Mouse (Mus musculus) lung, embryonic 16.5 days (tissue): ENCODE measurements around the gene Tbx1. TPM values are rescaled to one million over a fixed set of nuclear protein-coding genes. Genes with fewer than 3 reads are reported as not detected.
A peak's percentile ranks its signal among the peaks of the same experiment; 100 is the strongest.

Experiments
- ATAC-seq: fragments of 200-750 bp; cut with Nextera tagmentation; 2 replicates; pipeline ENCODE4 v1.8.0; 2017; ENCODE audit warnings: low read depth, mild to moderate bottlenecking, moderate library complexity
- H3K27ac ChIP-seq: fragments of 300-500 bp; sonication (generic); 2 replicates; pipeline ENCODE4 v1.5.1; 2014; ENCODE audit warnings: mild to moderate bottlenecking, control low read depth, low read length
- H3K27me3 ChIP-seq: fragments of 300-500 bp; sonication (generic); 2 replicates; pipeline ENCODE4 v1.6.1; 2014; ENCODE audit warnings: low read depth, low read length, mixed read lengths; ENCODE audit not compliant: control insufficient read depth, insufficient read depth
- H3K36me3 ChIP-seq: fragments of 300-500 bp; sonication (generic); 2 replicates; pipeline ENCODE4 v1.6.1; 2014; ENCODE audit warnings: low read length; ENCODE audit not compliant: control insufficient read depth, insufficient read depth
- H3K4me1 ChIP-seq: fragments of 300-500 bp; sonication (generic); replicated peaks from 2 replicates; pipeline ENCODE4 v1.6.1; 2014; ENCODE audit warnings: low read length, mixed read lengths; ENCODE audit not compliant: control insufficient read depth, insufficient read depth
- H3K4me2 ChIP-seq: fragments of 300-500 bp; sonication (generic); 2 replicates; pipeline ENCODE4 v1.6.1; 2014; ENCODE audit warnings: low read depth, low read length, control low read depth
- H3K4me3 ChIP-seq: fragments of 300-500 bp; sonication (generic); 2 replicates; pipeline ENCODE4 v1.5.1; 2014; ENCODE audit warnings: mild to moderate bottlenecking, low read length, control low read depth
- H3K9ac ChIP-seq: fragments of 300-500 bp; sonication (generic); 2 replicates; pipeline ENCODE4 v1.6.1; 2014; ENCODE audit warnings: low read length, control low read depth
- H3K9me3 ChIP-seq: fragments of 300-500 bp; sonication (generic); 2 replicates; pipeline ENCODE4 v1.6.1; 2016; ENCODE audit warnings: low read length; ENCODE audit not compliant: control insufficient read depth
- WGBS: fragments of 180-500 bp; shearing (Covaris S2); extraction: QIAGEN DNeasy Blood & Tissue Kit; methylation state at CpG from one replicate; pipeline ENCODE4 v1.1.7; 2014; 5-methylcytosine and 5-hydroxymethylcytosine counted together
- polyA plus RNA-seq: library from polyadenylated mRNA; unstranded; fragments of >200 nt; fragmentation: Nextera tagmentation; extraction: Ambion mirVana; gene quantifications from 2 replicates; pipeline ENCODE4 v1.2.1, GENCODE M21; 2015

Gene Tbx1
- polyA plus RNA-seq = 5.5 and 6.2 TPM in 2 replicates

DNA sequence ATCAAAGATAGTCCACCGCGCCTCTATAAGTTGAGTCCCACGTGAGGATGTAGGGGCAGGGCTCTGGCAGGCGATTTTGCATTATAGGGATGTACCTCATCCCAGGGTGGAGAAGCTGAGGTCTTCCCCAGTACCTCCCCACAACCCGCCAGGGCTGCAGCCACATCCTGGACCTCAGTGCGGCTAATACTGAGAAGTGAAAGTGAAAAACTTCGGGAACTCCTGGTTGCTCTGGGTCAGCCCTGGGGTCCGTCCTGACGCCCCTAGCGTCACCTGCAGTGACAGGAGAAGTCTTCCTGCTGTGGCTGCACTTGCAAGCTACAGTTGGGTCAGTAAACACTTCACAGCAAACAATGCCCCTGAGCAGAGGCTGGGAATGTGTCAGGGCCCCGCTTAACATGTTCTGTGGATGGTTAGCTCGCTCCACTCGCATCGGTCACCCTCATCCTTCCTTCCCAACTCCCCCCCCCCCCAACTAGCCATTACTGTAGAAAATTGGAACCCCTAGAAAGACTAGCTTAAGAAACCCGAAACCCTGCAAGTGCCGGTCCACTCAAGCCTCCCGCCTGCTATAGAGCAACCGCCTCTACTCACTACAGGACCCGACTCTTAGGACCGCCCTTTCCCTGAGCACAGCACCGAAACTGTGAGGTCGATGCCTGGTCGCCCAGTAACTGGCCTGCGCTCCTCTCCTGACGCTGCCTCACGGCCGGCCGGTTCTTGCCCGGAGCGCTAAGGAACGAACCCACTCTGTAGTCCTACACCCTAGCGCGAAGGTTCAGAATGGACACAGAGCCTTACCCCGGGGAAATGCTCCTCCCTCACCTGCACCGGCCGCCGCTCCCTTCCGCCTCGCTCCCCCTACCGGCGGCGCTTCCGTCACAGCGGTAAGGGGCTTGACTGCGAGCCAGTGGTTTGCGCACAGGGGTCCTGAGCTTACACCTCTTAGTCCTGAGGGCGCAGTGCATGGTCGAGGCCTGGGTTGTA, at the start of gene Tbx1:
Gene Tbx1, minus strand, starts transcription at position 868 of the 987 bp plus-strand sequence.
- WGBS = 3% methylated on average over 48 of the region's 48 CpGs
- peak within 1 kb of the TSS; percentile 67 for H3K4me2 ChIP-seq
- peaks cover 27% of the 10 kb centered on the region for H3K4me1 ChIP-seq
- no peaks in the 10 kb centered on the region for H3K9me3 ChIP-seq
- H3K36me3 ChIP-seq = no peaks in the 10 kb centered on the region
- 0 out of 2 replicates have a peak, but pooled peaks have one; percentile 18 for ATAC-seq
- H3K27ac ChIP-seq = peak within 1 kb of the TSS; percentile 49
- H3K4me3 ChIP-seq = peak within 1 kb of the TSS; percentile 51
- peak within 1 kb of the TSS; percentile 58 for H3K9ac ChIP-seq
- peaks cover 67% of the 10 kb centered on the region for H3K27me3 ChIP-seq

DNA sequence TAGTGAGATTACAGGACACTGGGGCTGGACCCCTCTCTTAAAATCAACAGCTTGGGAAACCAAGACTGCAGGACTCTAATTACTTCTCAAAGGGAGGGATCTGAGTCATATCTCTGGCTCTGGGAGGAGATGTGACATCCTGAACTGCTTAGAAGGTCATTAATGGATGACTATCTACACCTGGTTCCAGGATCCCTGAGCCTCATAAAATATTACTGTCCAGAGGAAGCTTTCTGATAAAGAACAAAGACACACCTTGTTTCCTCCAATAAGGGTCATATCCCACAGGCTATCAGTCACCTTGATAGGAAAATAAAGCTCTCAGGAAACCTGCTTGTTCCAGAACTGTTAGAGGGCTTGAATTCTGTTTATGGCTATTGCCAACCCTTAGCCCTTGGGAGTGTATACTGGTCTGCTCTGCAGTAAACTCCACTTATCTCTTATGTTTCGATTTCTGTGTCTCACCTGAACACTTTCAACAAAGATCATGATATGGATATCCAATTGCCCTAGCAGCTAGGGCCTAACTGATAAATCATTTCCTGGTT, 49.0 kb upstream of the Tbx1 start:
- H3K36me3 ChIP-seq = no peaks in the 10 kb centered on the region
- H3K27me3 ChIP-seq = no peaks in the 10 kb centered on the region; the same call in 1 of the 2 replicates
- no peak overlapping the region for H3K4me2 ChIP-seq
- WGBS = 58% methylated on average over 1 of the region's 1 CpGs
- H3K4me3 ChIP-seq = no peak overlapping the region
- H3K9ac ChIP-seq = no peak overlapping the region
- no peak for ATAC-seq
- H3K27ac ChIP-seq = no peak overlapping the region
- H3K4me1 ChIP-seq = no peaks in the 10 kb centered on the region
- H3K9me3 ChIP-seq = no peaks in the 10 kb centered on the region

DNA sequence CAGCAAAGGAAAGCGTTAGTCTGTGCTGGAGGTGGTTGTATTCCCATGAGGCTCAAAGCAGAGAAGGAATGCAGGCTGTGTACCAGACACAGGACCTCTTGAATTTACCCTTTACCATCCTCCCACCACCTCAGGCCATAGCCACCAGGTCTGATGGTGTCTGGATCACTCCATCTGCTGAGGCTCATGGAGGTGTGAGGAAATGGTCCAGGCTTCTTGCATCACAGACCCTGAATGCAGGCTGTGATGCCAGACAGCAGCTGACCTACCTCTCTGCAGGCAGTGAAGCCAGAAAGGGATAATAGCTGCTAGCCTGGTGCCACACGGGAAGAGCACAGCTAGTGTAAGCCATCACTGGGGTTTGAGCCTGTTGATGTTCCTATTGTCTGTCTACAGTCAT, 47.9 kb upstream of the Tbx1 start:
- Histone ChIP-seq H3K36me3 (no peaks in the 10 kb centered on the region), H3K27ac (no peak overlapping the region), H3K4me3 (no peak overlapping the region), H3K9ac (no peak overlapping the region), H3K4me1 (no peaks in the 10 kb centered on the region), H3K4me2 (no peak overlapping the region), H3K9me3 (no peaks in the 10 kb centered on the region), H3K27me3 (no peaks in the 10 kb centered on the region; the same call in 1 of the 2 replicates)
- ATAC-seq = no peak
- WGBS = 51% methylated on average over 2 of the region's 2 CpGs

DNA sequence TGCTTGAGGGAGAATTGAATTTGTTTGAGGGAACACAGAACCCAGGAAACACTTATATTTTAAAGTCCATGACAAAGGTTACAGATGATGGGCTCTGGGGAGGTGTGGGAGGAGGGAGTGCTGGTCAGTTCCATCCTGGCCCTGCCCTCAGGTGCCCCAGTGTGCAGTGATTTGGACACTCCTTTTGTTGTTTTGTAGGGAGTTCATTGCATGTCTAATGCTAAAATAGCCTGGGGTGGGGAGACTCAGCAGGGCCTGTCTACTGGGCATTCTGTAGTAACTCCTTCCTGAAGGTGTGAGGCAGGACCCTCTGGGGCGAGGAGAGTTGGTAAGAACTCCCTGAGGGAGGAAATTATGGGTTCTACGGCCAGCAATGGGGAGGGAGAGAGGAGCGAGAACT, 46.3 kb upstream of the Tbx1 start:
- WGBS = 56% methylated on average over 3 of the region's 3 CpGs
- Histone ChIP-seq H3K36me3 (no peaks in the 10 kb centered on the region), H3K4me3 (no peak overlapping the region), H3K9me3 (no peaks in the 10 kb centered on the region), H3K27me3 (no peaks in the 10 kb centered on the region; the same call in 1 of the 2 replicates), H3K27ac (no peak overlapping the region), H3K9ac (no peak overlapping the region), H3K4me1 (no peaks in the 10 kb centered on the region), H3K4me2 (no peak overlapping the region)
- no peak for ATAC-seq

DNA sequence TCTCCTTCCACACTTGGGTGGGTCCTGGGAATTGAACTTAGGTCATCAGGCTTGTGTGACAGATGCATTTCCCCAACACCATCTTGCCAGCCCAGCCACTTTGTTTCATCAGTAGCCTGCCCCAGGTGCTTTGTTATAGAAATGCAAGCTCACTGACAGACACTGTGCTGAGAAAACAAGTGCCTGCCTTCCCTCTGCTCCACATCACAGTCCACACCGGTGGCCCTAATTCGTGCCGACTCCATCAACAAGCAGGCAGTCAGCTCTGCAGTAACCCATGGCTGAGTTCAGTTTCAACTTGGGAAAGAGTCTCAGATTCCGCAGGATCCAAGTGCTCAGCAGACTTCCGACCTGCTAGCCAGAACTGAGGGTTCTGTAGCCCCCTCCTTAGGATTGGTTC, 45.9 kb upstream of the Tbx1 start:
- WGBS = 71% methylated on average over 5 of the region's 5 CpGs
- ATAC-seq = no peak
- Histone ChIP-seq H3K27me3 (no peaks in the 10 kb centered on the region; the same call in 1 of the 2 replicates), H3K9ac (no peak overlapping the region), H3K4me3 (no peak overlapping the region), H3K27ac (no peak overlapping the region), H3K4me1 (no peaks in the 10 kb centered on the region), H3K9me3 (no peaks in the 10 kb centered on the region), H3K4me2 (no peak overlapping the region), H3K36me3 (no peaks in the 10 kb centered on the region)

DNA sequence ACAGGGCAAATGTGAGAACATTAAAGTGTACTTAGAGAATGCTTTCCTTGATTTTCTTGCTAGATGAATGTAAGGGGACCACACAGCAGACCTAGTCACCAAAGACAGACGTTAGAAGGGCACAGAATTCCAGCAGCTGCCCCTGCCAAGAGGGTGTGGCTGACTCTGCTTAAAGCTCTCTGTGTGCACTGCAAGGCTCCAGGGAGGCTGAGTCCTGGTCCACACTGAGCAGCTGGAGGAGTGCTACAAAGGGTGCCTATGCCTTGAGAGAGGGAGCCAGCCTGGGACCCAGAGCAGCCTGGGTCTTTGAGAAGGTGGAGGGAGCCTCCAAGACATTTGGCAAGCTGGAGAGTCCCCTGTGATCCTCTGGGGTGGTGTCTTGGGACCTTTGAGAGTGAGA, 42.9 kb upstream of the Tbx1 start:
- Histone ChIP-seq H3K4me2 (no peak overlapping the region), H3K27ac (no peak overlapping the region), H3K36me3 (no peaks in the 10 kb centered on the region), H3K27me3 (no peaks in the 10 kb centered on the region; the same call in 1 of the 2 replicates), H3K9me3 (no peaks in the 10 kb centered on the region), H3K4me3 (no peak overlapping the region), H3K4me1 (peaks cover 6% of the 10 kb centered on the region), H3K9ac (no peak overlapping the region)
- no peak for ATAC-seq
- WGBS = 15% methylated on average over 1 of the region's 1 CpGs

DNA sequence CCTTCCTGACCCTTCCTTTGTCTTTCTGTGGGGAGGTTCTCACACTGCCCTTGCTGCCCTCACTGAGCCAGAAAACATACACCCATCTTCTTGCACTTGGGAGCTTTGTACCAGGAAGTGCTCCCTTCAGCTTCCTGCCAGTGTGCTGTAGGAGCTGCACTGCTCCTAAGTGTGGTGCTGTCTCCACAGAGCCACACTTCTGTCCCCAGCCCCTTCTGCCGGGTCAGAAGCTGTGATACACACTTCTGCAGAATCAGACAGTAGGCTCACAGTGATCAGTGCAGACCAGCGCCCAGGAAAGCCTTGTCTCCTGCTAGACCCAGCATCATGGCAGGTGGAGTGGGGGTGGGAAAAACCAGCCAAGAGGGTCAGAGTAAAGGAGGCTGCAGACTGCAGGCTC, 42.3 kb upstream of the Tbx1 start:
- 52% methylated on average over 2 of the region's 2 CpGs for WGBS
- Histone ChIP-seq H3K9me3 (no peaks in the 10 kb centered on the region), H3K36me3 (no peaks in the 10 kb centered on the region), H3K4me3 (no peak overlapping the region), H3K9ac (no peak overlapping the region), H3K4me1 (peaks cover 8% of the 10 kb centered on the region), H3K27ac (no peak overlapping the region), H3K27me3 (no peaks in the 10 kb centered on the region; the same call in 1 of the 2 replicates), H3K4me2 (no peak overlapping the region)
- no peak for ATAC-seq

DNA sequence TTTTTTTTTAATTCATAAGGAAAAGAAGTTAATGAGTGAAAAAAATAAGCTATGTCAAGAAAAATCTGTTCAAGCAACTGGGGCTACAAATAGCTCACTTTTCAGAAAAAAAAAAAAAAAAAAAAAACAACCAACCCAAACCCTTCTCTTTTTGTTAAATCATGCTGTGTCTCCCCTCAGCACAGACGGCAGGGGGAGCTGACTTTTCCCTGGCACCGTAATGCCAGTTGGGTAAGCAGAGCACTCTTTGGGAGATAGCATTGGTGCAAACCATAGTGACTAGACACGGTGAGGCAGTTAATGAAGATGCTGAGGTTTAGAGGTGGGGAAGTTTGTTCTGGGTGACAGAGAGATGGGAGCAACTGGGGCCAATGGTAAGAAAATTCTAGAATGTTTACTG, 41.6 kb upstream of the Tbx1 start:
- H3K9ac ChIP-seq = no peak overlapping the region
- 47% methylated on average over 3 of the region's 3 CpGs for WGBS
- H3K4me1 ChIP-seq = peaks cover 8% of the 10 kb centered on the region
- no peak for ATAC-seq
- peaks cover 1% of the 10 kb centered on the region; the same call in 1 of the 2 replicates for H3K27me3 ChIP-seq
- no peaks in the 10 kb centered on the region for H3K36me3 ChIP-seq
- H3K9me3 ChIP-seq = no peaks in the 10 kb centered on the region
- H3K4me2 ChIP-seq = no peak overlapping the region
- H3K27ac ChIP-seq = no peak overlapping the region
- no peak overlapping the region for H3K4me3 ChIP-seq

DNA sequence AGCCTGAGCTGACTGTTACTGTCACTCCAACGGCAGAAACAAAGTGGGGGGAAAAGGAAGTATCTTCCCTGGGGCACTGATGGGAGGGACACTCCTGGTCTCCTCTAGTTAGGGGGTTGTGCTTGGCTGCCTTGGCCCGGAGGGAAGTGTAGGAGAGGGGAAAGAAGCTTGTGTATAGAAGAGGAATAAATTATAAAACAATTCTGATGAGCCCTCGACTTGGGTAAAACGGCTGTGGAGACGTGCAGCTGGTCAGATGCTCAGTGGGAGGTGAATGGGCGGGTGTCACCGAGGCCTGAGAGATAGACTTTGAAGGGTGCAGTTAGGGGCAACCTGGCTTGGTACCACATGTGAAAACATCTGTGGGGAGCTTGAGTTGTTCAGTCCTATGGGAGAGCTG, 40.7 kb upstream of the Tbx1 start:
- Histone ChIP-seq H3K9ac (no peak overlapping the region), H3K4me3 (no peak overlapping the region), H3K27me3 (peaks cover 2% of the 10 kb centered on the region; the same call in 1 of the 2 replicates), H3K4me1 (peaks cover 14% of the 10 kb centered on the region), H3K36me3 (no peaks in the 10 kb centered on the region), H3K9me3 (no peaks in the 10 kb centered on the region), H3K27ac (no peak overlapping the region), H3K4me2 (no peak overlapping the region)
- 58% methylated on average over 7 of the region's 7 CpGs for WGBS
- ATAC-seq = no peak
